Mouse (Mus musculus) thymus, adult 2 months (tissue): ENCODE results near the gene Appbp2.

Experiments
- CTCF ChIP-seq: fragments of 200-500 bp; IDR thresholded peaks from 2 replicates; pipeline ENCODE4 v1.5.1; 2012; ENCODE audit warnings: mild to moderate bottlenecking, control low read depth, low read length, moderate library complexity, borderline replicate concordance; ENCODE audit not compliant: control insufficient read depth, poor library complexity, insufficient read depth; ENCODE audit errors: extremely low read depth
- POLR2A ChIP-seq: fragments of 200-500 bp; IDR thresholded peaks from 2 replicates; pipeline ENCODE4 v1.6.1; 2012; ENCODE audit warnings: mild to moderate bottlenecking, low read length, control low read depth, moderate library complexity; ENCODE audit not compliant: control insufficient read depth, poor library complexity, insufficient read depth; ENCODE audit errors: extremely low read depth

GRCm38 (mm10) chr11:85214679-85215078 is 20.3 kb downstream of the Appbp2 start:
- TF ChIP-seq POLR2A (no peak), CTCF (no peak)
